Mouse (Mus musculus) ovary, adult 18-20 months (tissue): ENCODE results near the gene Slc18b1.
"Not testable (repeated sequence)": the region's sequence is repeated elsewhere in the genome, so short reads cannot be mapped to it uniquely, and the experiment has no call there.

Experiments used
- DNase-seq: peaks from one replicate; pipeline ENCODE4 v3.0.0; 2022; ENCODE audit warnings: low spot score, mixed read lengths

Slc18b1 gene

DNA sequence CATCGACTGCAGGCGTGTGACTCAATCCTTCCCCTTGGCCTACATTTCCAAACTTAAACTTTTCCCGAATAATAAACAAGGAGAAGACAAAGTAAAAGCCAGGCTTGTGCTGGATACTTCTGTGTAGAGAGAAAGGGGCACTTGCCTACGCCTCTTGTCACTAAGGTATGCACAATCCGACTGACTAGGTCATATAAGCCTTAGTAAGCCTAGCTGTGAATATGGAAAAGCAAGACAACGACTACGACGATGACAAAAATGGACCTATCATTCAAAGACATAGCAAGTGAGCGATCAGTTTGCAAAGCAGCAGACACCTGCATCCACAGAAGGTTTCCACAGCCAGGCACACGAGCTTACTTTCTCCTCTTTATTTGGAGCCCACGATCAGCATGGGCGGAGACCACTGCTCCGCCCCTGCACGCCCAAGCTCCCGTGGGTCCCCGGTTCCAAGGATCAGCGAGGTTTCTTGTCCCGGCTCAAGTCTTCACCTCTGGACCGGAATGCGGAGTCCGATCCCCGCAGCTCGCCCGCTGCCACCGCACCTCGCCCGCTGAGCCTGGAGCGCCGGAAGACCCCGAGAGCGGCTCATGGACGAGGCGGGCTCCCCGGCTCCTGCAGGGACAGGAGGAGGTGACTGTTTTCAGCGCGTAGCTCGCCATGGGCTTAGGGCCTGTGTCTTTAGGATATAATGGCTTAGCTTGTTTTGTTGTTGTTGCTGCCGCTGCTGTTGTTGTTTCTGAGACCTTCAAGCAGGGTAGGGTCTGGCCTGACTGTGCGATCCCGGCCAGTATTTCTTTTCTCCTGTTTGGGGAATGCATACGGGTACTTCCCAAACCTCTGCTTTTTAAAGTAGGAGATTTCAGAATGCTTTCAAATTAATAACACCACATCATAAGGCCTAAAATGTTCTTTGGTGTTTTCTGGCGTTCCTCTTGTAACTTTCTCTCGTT, at the start of gene Slc18b1:
Slc18b1 (plus strand) TSS at position 436 of the 953 bp plus-strand sequence.
- peak; percentile 26 for DNase-seq

DNA sequence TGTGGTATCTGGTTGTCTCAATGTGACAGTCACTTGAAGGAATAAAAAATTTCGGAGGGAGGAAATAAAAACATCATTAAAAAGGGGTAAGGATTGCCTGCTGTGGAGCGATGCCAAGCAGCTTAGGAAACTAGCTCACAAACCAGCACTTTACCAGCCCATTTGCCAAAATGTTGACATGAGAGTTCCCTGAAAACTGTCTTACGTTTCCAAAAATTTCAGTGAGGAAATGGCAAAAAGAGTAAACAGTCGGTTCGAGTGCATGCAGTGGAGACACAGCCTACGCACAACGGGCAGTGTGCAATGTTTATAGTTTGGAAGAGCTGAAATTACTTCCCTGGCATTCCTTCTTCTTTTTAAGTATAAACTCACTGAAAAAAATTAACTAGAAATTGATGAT, 42.6 kb upstream of the Slc18b1 start:
- DNase-seq: no peak

DNA sequence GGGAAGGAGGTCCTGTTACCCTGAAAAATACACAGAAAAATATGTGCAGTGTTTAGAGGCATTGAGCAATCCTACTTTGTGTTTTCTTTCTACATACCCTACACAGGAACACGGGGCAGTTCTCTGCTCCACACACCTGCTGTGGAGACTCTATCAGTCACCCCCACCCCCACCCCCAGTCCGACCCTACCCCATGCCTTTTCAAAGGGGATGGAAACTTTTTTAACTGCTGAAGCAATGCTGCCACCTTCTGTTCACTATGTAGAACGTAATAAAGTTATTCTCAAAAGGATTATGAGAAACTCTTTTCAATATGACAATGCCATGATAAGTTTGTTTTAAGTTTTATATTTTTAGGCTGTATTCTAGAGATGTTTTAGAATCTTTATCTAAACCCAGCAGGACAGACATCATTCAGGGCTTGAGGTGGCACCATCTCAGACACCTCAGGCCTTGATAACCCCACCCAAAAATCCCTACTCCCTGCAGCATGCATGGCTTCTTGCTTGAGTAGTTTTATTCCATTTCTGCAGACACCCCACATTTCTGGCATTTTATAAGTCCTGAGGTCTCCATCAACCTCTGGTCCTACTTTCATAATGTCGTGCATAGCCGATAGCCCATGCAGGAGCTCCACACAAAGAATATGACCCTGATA, 19.4 kb upstream of the Slc18b1 start:
- DNase-seq: no peak

DNA sequence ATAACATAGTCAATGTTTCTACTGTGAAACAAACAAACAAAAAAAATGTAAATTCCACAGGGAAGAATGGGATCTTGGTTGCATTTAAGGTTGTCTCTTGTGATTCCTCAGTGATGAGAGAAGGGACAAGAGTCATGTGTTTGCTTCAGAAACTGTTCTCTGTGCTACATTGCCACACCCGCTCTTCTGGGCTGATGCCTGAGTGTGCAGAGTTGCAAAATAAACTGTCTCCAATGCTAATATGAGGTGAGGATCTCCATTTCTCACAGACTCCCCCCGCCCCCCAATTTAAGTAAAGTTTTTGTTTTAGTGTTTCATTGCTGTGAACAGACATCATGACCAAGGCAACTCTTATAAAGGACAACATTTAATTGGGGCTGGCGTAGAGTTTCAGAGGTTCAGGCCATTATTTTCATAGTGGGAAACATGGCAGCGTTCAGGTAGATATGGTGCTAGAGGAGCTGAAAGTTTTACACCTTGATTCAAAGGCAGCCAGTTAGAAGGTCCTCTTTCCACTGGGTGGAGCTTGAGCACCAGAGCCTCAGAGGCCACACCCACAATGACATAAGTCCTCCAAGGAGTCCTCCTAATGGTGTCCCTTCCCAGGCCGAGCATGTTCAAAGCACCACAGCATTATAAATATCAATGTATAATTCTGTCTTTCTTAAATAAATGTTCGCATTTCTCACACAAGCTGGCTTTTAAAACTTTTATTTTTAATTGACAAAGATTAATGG, 16.1 kb upstream of the Slc18b1 start:
- no peak for DNase-seq

DNA sequence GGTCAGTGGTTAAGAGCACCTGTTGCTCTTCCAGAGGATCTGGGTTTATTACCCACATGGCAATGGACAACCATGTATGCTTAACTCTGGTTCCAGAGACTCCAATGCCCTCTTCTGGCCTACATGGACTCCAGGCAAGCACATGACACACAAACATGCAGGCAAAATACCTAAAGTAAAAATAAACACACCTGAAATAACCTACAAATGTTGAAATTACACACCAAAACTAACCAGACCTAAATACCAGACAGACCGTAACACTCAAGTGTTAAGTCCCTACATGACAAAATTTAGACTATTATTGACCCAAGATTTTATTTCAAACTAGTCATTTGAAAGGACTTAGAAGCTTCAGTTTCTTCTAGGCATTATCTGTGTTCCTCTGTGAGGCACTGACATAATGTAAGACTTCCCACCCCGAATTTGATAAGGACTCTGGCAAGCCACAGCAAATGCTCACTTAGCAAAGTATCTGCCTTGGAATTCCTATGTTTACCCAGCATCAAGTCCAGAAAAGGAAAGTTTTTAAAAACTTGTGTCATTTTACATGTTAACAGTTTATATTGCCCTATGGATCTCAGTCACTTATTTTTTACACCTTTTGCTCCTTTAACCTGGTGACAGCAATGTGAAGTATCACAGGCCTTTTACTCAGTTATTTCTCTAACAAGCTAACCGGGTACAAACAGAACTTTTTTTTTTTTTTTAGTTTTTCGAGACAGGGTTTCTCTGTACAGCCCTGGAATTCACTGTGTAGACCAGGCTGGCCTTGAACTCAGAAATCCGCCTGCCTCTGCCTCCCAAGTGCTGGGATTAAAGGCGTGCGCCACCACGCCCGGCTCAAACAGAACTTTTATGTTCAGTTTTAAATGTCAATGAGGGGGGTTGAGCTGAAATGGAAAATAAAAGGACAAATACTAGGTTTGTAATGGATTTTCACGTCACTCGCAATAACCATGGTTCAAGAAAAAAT, 14.7 kb upstream of the Slc18b1 start:
- DNase-seq: no peak

DNA sequence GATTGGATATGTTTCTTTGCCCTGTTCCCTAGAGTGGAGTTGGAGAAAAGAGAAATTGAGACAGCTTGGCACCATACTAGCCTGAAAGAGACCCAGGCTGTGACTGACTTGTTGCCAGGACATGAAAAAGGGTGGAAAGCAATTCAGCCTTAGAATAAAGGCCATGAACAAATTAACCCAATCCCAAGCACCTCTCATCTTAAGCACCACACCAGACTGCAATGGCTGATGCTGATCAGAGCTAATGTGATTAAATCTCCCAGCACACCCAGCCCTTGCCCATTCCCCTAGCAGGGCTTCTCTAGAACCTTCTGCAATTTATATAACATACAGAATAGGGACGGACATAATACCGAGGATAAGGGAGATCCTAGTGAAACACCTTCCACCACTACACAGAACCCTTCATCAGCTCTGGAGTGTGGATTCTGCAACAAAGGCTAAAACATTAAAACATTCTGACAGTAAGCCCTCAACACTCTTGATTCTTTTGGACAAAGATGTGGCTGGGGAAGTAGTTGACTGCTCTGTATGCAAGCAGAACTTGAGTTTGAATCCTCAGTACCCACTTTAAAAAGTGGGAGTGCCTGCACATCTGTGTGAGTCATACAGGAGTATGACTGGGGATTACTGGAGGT, 13.8 kb upstream of the Slc18b1 start:
- no peak for DNase-seq

DNA sequence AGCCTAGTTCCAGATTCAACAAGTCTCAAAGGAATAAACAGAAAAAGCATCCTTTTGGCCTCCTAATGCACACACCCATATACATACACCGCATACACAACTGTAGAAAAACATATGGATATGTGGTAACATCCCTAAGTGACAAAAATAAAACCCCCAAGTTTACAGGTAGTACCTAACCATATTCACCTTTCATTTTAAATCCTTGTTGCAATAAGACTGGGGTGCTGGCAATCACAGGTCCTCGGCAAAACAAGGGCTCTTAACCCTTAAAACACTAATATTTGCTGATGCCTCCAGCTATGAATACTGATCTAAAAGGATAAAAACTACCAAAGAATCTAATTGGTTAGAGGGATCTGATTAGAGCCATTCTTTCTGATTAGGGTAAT, 13.3 kb upstream of the Slc18b1 start:
- DNase-seq: no peak

DNA sequence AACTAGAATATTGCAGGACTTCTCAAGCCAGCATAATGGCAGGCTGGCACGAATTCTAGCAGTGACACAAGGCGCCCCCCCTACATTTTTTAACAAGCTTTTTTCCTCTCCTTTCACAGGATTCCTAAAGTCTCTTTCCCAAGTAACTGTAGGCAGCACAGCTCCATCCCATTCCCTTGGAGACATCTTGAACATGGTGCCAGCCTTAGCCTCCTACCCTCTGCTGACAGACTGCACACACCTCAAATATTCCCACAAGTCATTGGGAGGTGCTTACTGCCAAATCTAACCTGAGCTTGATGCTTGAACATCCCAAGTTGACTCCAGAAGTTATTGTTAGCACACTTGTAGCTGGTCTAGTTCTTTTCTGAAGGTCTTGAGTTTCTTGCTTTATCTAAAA, 12.7 kb upstream of the Slc18b1 start:
- DNase-seq: no peak

DNA sequence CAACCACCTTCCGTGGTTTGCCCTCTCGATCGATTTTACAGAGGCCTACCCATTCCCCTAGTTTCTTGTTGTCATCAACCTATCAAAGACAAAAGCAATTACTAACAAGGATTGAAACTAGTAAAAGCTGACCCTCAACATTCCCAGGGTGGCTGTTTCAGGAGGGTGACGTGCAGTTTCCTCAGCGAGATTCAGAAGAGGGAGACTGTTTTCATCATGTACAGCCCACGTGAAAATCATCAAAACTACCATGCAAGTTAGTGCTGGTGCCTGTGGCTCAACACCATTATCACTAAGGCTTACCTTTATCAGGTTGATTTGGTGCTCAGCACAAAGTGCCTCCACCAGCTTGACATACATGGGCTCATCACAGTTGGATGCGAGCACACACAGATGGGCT, 11.2 kb upstream of the Slc18b1 start:
- not testable (repeated sequence) for DNase-seq

DNA sequence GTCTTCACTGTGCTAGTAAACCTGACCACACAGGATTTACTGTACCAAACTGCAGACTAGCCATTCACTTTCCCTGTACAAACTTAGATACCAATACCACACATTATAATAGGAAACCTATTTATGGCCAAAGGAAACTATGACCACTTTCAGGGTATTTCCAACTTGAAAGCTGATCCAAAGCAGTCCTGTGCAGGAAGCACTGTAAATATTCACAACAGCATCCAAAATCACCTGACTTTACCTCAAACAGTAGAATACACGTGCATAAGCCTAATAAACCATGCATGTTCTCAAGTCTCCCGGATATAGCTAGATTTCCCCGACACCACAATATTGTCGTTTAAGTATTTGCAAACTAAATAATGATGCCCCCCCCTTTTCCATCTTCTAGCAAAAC, 10.7 kb upstream of the Slc18b1 start:
- DNase-seq: no peak

DNA sequence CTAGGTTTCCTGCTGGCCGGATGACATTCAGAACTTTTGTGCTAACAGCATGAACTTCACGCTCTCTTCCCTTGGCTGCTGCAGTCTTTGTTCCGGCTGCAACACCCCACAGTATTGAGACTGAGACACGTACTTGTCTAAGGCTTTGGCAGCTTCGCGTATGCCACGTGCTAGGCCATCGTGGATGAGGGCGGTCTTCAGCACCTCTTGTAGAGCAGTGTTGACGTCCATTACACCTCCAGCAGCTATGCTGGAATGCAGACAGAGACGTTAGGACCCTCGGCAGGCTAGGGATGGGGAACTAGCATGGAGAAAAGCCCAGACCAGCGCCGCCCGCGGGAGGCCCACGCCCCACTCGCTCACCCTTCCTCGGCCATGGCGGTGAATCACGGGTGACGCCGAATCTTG, 10.2 kb upstream of the Slc18b1 start:
- DNase-seq: not testable (repeated sequence)

DNA sequence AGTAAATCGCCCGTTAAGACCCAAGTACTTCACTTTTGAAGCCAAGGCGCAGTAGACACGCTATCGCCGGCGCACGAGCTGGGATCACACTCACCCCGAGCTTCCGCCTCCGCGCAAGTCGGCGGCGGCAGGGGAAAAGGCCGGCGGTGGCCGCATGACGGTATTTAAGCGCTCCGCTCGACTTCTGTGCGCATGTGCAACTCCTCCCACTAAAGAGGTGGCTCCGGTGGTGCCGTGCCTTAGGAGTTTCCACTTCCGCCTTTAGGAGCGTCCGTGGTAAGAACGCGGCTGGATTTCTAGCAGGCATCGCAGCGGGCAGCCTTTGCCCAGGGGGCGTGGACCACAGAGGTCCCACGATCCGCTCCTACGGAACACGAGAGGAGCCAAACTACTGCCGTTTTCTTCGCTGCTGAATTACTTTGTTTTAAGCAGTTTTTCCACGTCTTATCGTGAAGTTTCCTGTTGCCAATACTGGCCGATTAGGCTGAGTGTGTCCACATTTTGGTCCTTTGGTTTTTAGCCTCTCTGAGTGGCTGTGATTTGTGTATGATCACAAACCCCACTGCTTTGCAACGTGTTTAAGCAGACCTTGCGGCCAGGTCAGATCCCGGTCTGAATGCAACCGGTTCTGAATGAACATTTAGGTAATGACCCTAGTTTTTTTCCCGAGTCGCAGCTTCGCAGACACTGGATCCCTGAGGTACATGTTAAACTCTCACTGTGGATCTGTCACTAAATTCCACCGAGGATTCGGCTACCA, 9.5 kb upstream of the Slc18b1 start, which contains the start of gene Rps12:
Rps12 (minus strand) TSS at position 214 of the 760 bp plus-strand sequence.
- peak; percentile 98 for DNase-seq

DNA sequence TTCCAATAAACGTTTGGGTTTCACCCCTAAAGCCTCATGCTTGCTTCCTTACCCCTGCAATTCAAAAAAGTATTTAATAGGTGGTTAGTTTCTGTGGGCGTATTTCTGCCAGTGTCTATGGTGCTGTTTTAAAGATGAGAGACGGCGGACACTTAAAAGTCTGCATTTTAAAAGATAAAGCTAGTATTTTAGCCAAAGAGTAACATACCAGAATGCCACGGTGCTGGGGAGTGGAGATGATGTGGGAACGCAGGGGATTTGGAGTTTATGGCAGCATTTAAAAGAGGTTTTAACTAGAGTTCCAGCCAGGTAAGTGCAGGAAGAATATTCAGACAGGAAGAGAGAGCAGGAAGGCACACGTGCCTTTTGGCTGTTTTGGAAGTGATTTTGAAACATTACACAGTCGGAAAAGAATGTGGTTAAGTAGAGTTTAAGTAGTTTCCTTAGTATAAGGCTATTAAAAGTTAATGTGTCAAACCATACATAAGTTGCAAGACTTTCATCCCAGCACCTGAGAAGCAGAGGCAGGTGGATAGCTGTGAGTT, 8.7 kb upstream of the Slc18b1 start:
- DNase-seq: no peak

DNA sequence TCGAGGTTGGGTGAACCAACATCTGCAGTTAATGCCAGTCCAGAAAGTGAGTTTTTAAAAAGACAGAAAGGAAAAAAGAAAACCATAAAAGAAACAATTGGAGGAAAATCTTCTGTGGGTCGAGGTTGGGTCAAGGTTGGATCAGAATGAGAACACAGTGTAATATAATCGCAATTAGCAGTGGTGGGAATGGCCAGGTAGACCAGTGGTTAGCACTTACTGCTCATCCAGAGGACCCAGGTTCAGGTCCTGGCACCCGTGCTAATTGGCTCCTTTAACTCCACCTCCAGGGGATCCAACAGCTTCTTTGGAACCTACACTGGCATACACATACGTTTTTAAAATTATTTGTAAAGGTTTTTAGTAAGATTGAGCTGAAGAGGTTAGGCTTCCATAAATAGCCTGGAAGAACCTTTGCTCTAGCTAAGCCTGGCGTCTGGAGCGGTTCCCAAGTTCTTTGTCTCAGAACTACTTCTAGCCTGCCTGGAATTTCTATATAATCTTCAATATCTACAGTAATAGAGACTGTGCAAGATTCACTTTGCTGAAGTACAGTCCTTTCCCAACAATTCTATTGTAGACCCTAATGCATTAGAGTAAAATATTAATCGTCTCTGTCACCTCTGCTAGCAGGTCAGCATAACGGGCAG, 790 bp upstream of the Slc18b1 start:
- DNase-seq: no peak

DNA sequence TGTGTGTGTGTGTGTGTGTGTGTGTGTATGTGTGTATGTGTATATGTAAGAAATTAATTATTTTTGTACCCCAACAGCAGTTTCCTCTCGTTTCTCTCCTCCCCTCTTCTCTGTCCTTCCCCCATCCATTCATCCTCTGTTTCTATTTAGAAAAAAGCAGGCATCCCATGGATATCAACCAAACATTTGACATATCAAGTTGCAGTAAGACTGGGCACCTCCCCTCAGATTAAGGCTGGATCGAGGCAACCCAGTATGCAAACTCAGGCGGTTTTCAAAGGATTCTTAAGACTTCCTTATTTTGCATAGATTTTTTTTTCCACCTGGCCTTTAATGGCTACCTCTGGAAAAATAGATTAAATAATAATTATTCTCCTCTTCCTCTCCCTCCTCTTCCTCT, 820 bp downstream of the Slc18b1 start:
- no peak for DNase-seq

DNA sequence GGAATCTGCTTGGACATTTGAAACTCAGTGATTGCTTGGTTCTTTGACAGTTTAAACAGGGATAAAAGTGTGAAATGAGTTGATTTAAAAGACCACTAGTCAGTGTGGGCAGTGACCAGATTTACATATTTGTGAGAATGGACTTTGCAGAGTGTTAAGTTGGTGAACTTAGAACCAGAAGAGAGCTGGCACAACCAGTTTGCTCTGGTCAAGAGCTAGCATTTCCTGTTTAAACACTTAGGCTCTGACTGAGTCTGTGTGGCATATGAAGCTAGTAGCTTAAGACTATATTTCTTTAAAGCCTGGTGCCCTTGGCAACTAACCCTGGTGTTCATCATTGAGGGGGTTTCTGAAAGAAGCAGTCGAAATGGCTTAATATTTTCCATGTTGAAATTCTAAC, 1.4 kb downstream of the Slc18b1 start:
- no peak for DNase-seq

DNA sequence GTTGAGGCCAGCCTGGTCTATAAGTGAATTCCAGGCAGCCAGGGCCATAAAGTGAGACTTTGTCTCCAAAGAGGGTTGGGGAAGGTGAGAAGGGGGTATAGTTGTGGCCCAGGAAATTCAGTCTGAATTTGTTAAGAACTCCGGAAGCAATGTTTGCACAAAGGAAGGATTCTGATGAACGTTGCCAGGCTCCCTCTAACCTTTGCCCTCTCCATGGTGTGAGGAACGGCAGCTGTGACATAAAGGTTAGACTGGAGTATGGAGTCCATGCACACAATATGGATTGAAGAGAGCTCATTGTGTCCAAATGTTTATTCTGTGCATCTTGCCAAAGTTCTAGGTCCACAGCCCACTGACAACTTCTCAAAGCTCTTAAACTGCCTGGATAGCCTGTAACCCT, 3.1 kb downstream of the Slc18b1 start:
- no peak for DNase-seq

DNA sequence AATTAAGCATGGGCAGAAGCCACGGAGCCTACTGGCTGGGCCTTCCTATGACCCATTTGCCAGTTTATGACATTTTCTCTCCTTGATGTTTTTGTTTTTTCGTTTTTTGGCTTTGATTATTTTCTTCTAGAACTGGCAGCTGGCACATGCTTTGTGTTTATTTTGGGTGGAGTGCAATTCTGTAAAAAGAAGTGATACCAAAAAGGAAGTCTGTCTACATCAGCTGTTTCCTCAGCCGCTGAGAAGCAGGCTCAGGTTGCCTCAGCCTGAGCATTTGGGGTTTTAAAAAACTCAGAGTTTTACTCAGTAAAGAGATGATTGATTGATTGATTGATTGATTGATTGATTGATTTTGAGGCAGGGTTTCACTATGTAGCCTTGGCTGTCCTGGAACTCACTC, 6.1 kb downstream of the Slc18b1 start:
- DNase-seq: no peak

DNA sequence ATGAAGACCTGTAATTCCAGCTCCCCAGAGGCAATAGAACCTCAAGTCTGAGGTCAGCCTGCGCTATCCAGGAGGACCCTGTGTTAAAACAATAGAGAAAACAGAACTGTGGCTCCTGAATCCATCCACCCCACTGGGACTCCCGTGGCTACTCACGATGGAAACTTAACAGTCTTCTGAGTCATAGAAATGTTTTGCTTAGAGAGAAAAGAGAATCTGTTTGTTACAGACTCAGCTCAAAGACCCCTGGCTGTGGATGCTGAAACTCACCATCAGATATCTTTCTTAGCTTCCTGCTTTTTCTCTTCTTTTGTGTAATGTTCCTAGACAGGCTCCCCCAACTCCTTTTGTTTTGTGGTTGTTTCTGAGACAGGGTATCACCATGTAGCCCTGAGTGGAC, 7.9 kb downstream of the Slc18b1 start:
- no peak for DNase-seq
